Mouse (Mus musculus) layer of hippocampus, adult 18-20 months (tissue): ENCODE data around the gene Dmac2. TPM values are rescaled to one million over a fixed set of nuclear protein-coding genes. Genes with fewer than 3 reads are reported as not detected.

Experiments
- DNase-seq, 2 experiments: peaks; one replicate each; pipeline ENCODE4 v3.0.0; 2022; ENCODE audit warnings: low spot score in 2 of 2
- total RNA-seq, 2 experiments: library from RNA; stranded (reverse); gene quantifications; 2 replicates each; pipeline ENCODE4 v1.2.3; 2021

Gene Dmac2
- total RNA-seq, 2 experiments from 2014 or later, result 50.5 to 53.9 TPM

- no peak for DNase-seq
Observed at GRCm38 (mm10) chr7:25614831-25615705, 4.1 kb upstream of the Dmac2 start.

DNA sequence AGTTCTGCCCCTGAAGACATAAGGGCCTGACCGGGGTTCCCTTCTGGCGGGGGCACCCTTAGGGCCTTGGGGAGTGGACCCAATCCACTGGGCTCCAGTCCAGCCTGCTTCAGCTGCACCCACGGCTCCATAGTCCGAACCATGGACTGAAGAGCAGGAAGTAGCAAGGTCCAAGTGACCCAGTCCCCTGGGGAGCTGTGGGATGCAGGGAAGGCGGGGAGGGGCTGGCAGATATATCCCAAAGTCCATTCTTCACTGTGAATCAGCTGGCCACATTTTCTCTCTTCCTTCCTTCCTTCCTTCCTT lies 3.6 kb upstream of the Dmac2 start, which contains the start of gene Erich4:
TSS of gene Erich4 (minus strand) at position 187 of the 306 bp plus-strand sequence.
- DNase-seq, result no peak

GRCm38 (mm10) chr7:25617376-25618160 lies 1.6 kb upstream of the Dmac2 start:
- no peak for DNase-seq

DNA sequence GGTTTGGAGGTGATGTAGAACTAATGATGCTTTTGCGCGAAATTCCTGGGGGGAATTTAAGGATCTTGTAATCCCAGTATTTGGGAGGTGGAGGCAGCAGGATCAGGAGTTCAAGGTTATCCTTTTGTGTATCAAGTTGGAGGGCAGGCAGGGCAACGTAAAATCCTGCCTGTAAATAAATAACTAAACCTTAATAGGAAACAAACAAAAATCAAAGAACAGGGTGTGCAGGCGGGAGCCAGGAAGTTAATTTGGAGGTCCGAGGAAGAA lies 443 bp downstream of the Dmac2 start:
- no peak for DNase-seq

DNA sequence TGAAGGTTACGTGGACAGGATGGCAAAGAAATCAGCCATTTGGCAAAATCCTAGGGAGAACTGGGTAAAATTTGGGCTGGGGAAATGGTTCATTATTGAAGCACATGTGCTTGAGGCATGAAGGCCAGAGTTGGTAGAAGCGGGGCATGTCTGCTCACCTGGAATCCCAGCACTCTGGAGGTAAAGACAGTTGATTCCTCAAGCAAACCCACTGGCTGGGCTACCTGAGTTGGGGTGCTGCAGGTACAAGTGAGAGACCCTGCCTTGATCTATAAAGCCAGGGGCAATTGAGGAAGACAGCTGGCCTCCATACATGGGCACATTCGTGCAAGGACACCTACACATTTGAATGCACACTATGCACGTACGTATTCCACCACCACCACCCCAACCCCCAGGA lies 887 bp downstream of the Dmac2 start:
- no peak for DNase-seq

DNA sequence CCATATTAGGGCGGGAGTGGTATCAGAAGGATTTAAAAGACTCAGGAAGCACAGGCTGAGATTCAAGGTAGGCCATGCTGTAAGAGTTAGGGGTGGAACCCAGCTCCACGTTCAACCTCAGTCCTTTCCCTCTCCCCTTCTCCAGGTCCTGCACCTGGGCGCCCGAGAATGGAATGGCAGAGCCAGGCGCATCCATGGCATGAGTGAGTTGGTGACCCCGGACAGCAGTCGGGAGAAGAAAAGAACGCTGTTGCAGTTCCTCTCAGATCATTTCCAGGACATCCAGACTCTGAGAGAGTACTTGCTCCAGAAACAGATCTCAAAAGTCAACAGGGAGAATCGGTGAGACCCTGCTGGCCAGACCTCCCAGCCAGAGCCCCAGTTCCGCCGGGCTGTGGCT lies 1.5 kb downstream of the Dmac2 start:
- no peak for DNase-seq

GRCm38 (mm10) chr7:25623857-25624370 lies 4.7 kb downstream of the Dmac2 start:
- DNase-seq, result no peak

DNA sequence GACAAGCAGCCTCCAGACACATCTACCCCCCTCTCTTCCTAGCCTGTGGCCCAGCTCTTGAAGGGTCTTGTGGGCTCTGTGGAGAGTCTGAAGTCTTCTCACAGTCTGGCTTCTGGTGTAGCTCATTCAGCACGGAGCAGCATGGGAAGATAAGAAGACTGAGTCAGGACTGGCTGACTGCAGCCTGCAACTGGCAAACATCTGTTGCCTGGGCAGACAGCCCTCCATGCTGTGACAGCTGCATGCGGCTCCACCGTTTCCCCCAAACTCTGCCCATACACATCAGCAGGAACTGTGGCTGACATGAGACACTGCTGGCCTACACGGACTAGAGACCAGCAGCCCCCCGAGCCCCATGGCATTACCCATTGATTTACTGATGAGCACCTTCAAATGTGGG lies 5.6 kb downstream of the Dmac2 start:
- DNase-seq, result no peak

GRCm38 (mm10) chr7:25625594-25626250 lies 6.5 kb downstream of the Dmac2 start:
- no peak for DNase-seq

- DNase-seq, result no peak
Observed at GRCm38 (mm10) chr7:25626509-25627430, 7.6 kb downstream of the Dmac2 start, which contains the start of gene B3gnt8. Gene B3gnt8 (plus strand): TSS chr7:25626654.

GRCm38 (mm10) chr7:25627431-25628322 lies 8.5 kb downstream of the Dmac2 start:
- no peak for DNase-seq

- no peak for DNase-seq
Observed at GRCm38 (mm10) chr7:25628323-25628620, 9.1 kb downstream of the Dmac2 start.

DNA sequence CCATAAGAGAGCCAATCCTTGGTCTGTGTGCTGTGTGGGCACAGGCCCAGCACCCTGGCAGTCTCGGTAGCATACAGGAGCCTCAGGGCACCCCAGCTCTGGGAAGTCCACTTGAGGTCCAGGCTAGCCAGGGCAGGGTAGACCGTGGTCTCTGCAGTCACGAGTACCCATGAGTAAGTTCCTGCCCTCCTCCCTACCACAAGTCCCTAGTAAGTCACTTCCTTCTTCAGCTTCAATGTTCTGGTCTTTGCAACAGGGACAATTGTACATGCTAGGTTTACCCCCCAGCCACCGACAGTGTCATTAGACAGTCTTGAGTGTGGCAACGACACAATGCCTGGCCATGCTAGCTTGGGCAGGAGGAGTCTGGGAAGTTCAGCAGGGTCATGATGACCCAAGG lies 13.5 kb downstream of the Dmac2 start:
- DNase-seq, result no peak

GRCm38 (mm10) chr7:25636373-25636772 lies 17.2 kb downstream of the Dmac2 start:
- no peak for DNase-seq

GRCm38 (mm10) chr7:25637099-25637498 lies 17.9 kb downstream of the Dmac2 start:
- DNase-seq, result no peak

GRCm38 (mm10) chr7:25639754-25640153 lies 20.5 kb downstream of the Dmac2 start:
- no peak for DNase-seq

- DNase-seq, result no peak
Observed at GRCm38 (mm10) chr7:25644136-25644535, 24.9 kb downstream of the Dmac2 start.

DNA sequence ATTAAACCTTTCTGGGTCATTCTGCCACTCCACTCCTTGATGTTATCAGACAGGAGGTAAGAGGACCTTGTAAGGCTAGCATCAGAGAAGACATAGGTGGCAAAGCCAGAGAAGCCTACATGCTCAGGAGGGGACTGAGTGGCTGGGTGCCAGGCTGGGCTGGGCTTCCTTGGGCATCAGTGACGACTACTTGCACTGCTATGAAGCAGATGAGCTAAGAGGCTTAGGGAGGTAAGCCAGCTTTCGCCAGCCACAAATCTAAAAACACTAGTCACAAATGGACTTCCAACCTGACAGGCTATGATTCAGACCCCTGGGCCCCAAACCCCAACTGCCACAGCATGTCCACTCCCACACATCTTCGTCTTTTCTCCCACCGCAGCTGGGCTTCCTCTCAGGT lies 25.4 kb downstream of the Dmac2 start:
- DNase-seq, result no peak

GRCm38 (mm10) chr7:25645074-25645473 lies 25.9 kb downstream of the Dmac2 start:
- no peak for DNase-seq

DNA sequence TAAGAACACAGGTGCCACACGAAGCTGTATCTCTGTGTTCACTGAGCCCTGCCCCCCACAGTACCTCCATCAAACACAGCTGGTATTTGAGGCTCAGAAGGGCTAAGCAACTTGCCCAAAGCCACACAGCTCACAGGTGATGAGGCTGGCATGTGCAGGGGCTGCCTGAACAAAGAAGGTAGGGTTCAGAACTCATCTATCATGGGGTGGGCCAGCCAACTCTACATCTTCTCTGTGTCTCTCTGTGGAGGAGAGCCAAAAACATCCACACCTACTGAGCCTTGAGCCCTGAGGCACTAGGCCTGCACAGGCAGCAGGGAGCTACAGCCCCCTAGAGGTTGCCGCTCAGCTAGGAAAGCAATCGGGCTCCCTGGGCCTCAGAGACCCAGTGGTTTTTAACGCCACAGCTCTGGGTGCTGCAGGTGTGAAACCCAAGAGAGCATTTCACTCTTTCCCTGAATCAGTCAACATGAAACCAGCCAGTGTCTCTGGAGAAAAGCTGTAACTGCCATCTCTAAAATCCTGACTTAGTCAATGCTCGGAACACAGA lies 28.4 kb downstream of the Dmac2 start:
- no peak for DNase-seq
